Comparison of ENCODE assay signal across 7 mouse cellular contexts in genomic region chr1:36064223-36064622, GRCm38 (mm10). TPM values are rescaled to one million over a fixed set of nuclear protein-coding genes. Genes with fewer than 3 reads are reported as not detected.
DNase-seq lines count a peak whose midpoint lies in the region; ATAC-seq and TF ChIP-seq lines count a peak whose summit lies in the region.

No protein-coding gene starts in this region.

- no peak overlapping the region for H3ac ChIP-seq in myocyte (ENCODE audit: control insufficient read depth, insufficient read length)

- no peaks in the 10 kb centered on the region for H3K9me3 ChIP-seq in lung, embryonic 15.5 days
- H3K9me3 ChIP-seq in forebrain, embryonic 10.5 days, result no peaks in the 10 kb centered on the region
- no peaks in the 10 kb centered on the region for H3K9me3 ChIP-seq in hindbrain, embryonic 14.5 days (ENCODE audit: control insufficient read depth, low read length)

- H3K9ac ChIP-seq in lung, embryonic 15.5 days, result no peak overlapping the region
- peak overlapping the region; percentile 31; the same call in 1 of the 2 replicates for H3K9ac ChIP-seq in hindbrain, embryonic 14.5 days

- H3K79me2 ChIP-seq in myocyte (ENCODE audit: control insufficient read depth, insufficient read depth), result peaks cover 8% of the 10 kb centered on the region

- DNase-seq in lung, adult 18-20 months, result no peak
- DNase-seq in forebrain, embryonic 10.5 days (ENCODE audit: extremely low spot score, low spot score), result peak; percentile 18
- DNase-seq in hindbrain, embryonic 14.5 days (ENCODE audit: low spot score), result no peak
- no peak for DNase-seq in layer of hippocampus, postnatal 25 days (ENCODE audit: extremely low spot score in 1 of 2, low spot score in 1 of 2)
- DNase-seq in kidney, postnatal 4 days, result no peak

- peak overlapping the region; percentile 58 for H3K27ac ChIP-seq in lung, embryonic 15.5 days
- peak overlapping the region; percentile 86 for H3K27ac ChIP-seq in forebrain, embryonic 10.5 days
- peak overlapping the region; percentile 41; the same call in 1 of the 2 replicates for H3K27ac ChIP-seq in hindbrain, embryonic 14.5 days

- H3K36me3 ChIP-seq in lung, embryonic 15.5 days, result no peaks in the 10 kb centered on the region
- H3K36me3 ChIP-seq in forebrain, embryonic 10.5 days (replicated peaks), result no peaks in the 10 kb centered on the region
- H3K36me3 ChIP-seq in hindbrain, embryonic 14.5 days (replicated peaks; ENCODE audit: control insufficient read depth, insufficient read depth), result no peaks in the 10 kb centered on the region
- no peaks in the 10 kb centered on the region for H3K36me3 ChIP-seq in myocyte (ENCODE audit: control insufficient read depth, insufficient read depth)

- no peak overlapping the region for H3K4me3 ChIP-seq in lung, embryonic 15.5 days
- H3K4me3 ChIP-seq in forebrain, embryonic 10.5 days, result peak overlapping the region; percentile 41
- H3K4me3 ChIP-seq in hindbrain, embryonic 14.5 days (replicated peaks; ENCODE audit: low read length), result no peak overlapping the region
- H3K4me3 ChIP-seq in myocyte, result no peak overlapping the region

- H3K4me2 ChIP-seq in lung, embryonic 15.5 days, result peak overlapping the region; percentile 56; the same call in 1 of the 2 replicates
- H3K4me2 ChIP-seq in hindbrain, embryonic 14.5 days (replicated peaks), result peak overlapping the region; percentile 57
- peak overlapping the region; percentile 75 for H3K4me2 ChIP-seq in myocyte (ENCODE audit: low read depth)

- no peak for TF ChIP-seq POLR2A in myocyte (IDR thresholded peaks at IDR 0.05; ENCODE audit: insufficient read length, low read depth)

- ATAC-seq in lung, embryonic 15.5 days (ENCODE audit: borderline replicate concordance, extremely low read depth, low FRiP score, low TSS enrichment), result no peak
- no peak for ATAC-seq in hindbrain, embryonic 14.5 days (ENCODE audit: low FRiP score)

- H3K27me3 ChIP-seq in lung, embryonic 15.5 days, result no peaks in the 10 kb centered on the region
- H3K27me3 ChIP-seq in forebrain, embryonic 10.5 days (ENCODE audit: poor library complexity, severe bottlenecking), result peaks cover 59% of the 10 kb centered on the region
- H3K27me3 ChIP-seq in hindbrain, embryonic 14.5 days (ENCODE audit: control insufficient read depth, insufficient read depth, low read length), result no peaks in the 10 kb centered on the region
- H3K27me3 ChIP-seq in myocyte (ENCODE audit: control insufficient read depth, insufficient read depth, insufficient read length), result no peaks in the 10 kb centered on the region

- peaks cover 33% of the 10 kb centered on the region for H3K4me1 ChIP-seq in lung, embryonic 15.5 days
- H3K4me1 ChIP-seq in forebrain, embryonic 10.5 days, result peaks cover 85% of the 10 kb centered on the region
- peaks cover 14% of the 10 kb centered on the region for H3K4me1 ChIP-seq in hindbrain, embryonic 14.5 days (replicated peaks; ENCODE audit: control insufficient read depth, insufficient read depth, low read length)

- WGBS in lung, embryonic 15.5 days, result 53% methylated on average over 4 of the region's 4 CpGs
- WGBS in forebrain, embryonic 10.5 days, result 27% methylated on average over 4 of the region's 4 CpGs
- 25% methylated on average over 4 of the region's 4 CpGs for WGBS in hindbrain, embryonic 14.5 days

TF ChIP-seq in myocyte, 11 proteins besides CTCF, POLR2A, EP300 and RAD21:
- TF ChIP-seq POLR2AphosphoS2 (IDR thresholded peaks at IDR 0.05; ENCODE audit: insufficient read length, low read depth) (no peak), MYOD1 (IDR thresholded peaks at IDR 0.05; ENCODE audit: control insufficient read depth in 1 of 3, insufficient read length in 2 of 3, low read depth in 2 of 3) (no peak), USF1 (IDR thresholded peaks at IDR 0.05; ENCODE audit: low read depth) (no peak), MAX (IDR thresholded peaks at IDR 0.05; ENCODE audit: low read depth) (no peak), CEBPB (IDR thresholded peaks at IDR 0.05; ENCODE audit: insufficient read depth, poor library complexity, severe bottlenecking) (no peak), E2F4 (IDR thresholded peaks at IDR 0.05; ENCODE audit: insufficient read depth) (no peak), TCF3 (IDR thresholded peaks at IDR 0.05; ENCODE audit: insufficient read length, low read depth) (no peak), TCF12 (IDR thresholded peaks at IDR 0.05; ENCODE audit: insufficient read depth, poor library complexity, severe bottlenecking) (no peak)
TF ChIP-seq in myocyte: peak in this region for 0.

RNA-seq across cellular contexts. Expression of gene Hs6st1, which starts 4.0 kb away (rescaled TPM):
- polyA plus RNA-seq in lung, embryonic 15.5 days (2015; fragmentation: Nextera tagmentation; extraction: Ambion mirVana), result 11.7 and 12.7 TPM in 2 replicates
- 4.2 TPM in 2 replicates for polyA plus RNA-seq in forebrain, embryonic 10.5 days (2016; fragmentation: Nextera tagmentation; extraction: Ambion mirVana)
- 18.9 and 20.2 TPM in 2 replicates for polyA plus RNA-seq in hindbrain, embryonic 14.5 days (2014; fragmentation: Nextera tagmentation; extraction: Ambion mirVana)
- 66.6 TPM for polyA plus RNA-seq in myocyte (2012; fragmentation: generic; extraction: Trizol)
- 10 to 100 TPM; 40.9 to 43.0 TPM for total RNA-seq in layer of hippocampus, postnatal 25 days (2021)
